Mouse (Mus musculus) forebrain, embryonic 14.5 days (tissue): ENCODE results near the gene Ogg1. TPM values are rescaled to one million over a fixed set of nuclear protein-coding genes. Genes with fewer than 3 reads are reported as not detected.
"Not testable (repeated sequence)": the region's sequence is repeated elsewhere in the genome, so short reads cannot be mapped to it uniquely, and the experiment has no call there.

ENCODE experiments used
- ATAC-seq: fragments of 200-750 bp; cut with Nextera tagmentation; 2 replicates; pipeline ENCODE4 v1.8.0; 2017; ENCODE audit warnings: mild to moderate bottlenecking, moderate library complexity
- DNase-seq: peaks from one replicate; pipeline ENCODE4 v3.0.0-alpha.2; 2015; ENCODE audit warnings: low spot score
- H3K27ac ChIP-seq: fragments of 300-500 bp; sonication (generic); 2 replicates; pipeline ENCODE4 v1.5.1; 2014; ENCODE audit warnings: low read depth, mild to moderate bottlenecking, control low read depth, low read length, moderate library complexity
- H3K27me3 ChIP-seq: fragments of 300-500 bp; sonication (generic); replicated peaks from 2 replicates; pipeline ENCODE4 v1.6.1; 2014; ENCODE audit warnings: low read length, control low read depth, mixed read lengths; ENCODE audit not compliant: control insufficient read depth, insufficient read depth
- H3K36me3 ChIP-seq: fragments of 300-500 bp; sonication (generic); 2 replicates; pipeline ENCODE4 v1.6.1; 2014; ENCODE audit warnings: low read length, control low read depth; ENCODE audit not compliant: control insufficient read depth, insufficient read depth
- H3K4me1 ChIP-seq: fragments of 300-500 bp; sonication (generic); 2 replicates; pipeline ENCODE4 v1.6.1; 2014; ENCODE audit warnings: antibody characterized with exemption, low read length, control low read depth; ENCODE audit not compliant: control insufficient read depth, insufficient read depth
- H3K4me2 ChIP-seq: fragments of 300-500 bp; sonication (generic); 2 replicates; pipeline ENCODE4 v1.6.1; 2014; ENCODE audit warnings: mild to moderate bottlenecking, control low read depth, low read length
- H3K4me3 ChIP-seq: fragments of 300-500 bp; sonication (generic); 2 replicates; pipeline ENCODE4 v1.5.1; 2014; ENCODE audit warnings: low read depth, low read length, control low read depth
- H3K9ac ChIP-seq: fragments of 300-500 bp; sonication (generic); 2 replicates; pipeline ENCODE4 v1.6.1; 2014; ENCODE audit warnings: mild to moderate bottlenecking, low read length, control low read depth, moderate library complexity
- H3K9me3 ChIP-seq: fragments of 300-500 bp; sonication (generic); replicated peaks from 2 replicates; pipeline ENCODE4 v1.6.1; 2016; ENCODE audit warnings: low read length, control low read depth, mixed read lengths; ENCODE audit not compliant: control insufficient read depth
- WGBS: fragments of 180-500 bp; shearing (Covaris S2); extraction: QIAGEN DNeasy Blood & Tissue Kit; methylation state at CpG from one replicate; pipeline ENCODE4 v1.1.7; 2014; 5-methylcytosine and 5-hydroxymethylcytosine counted together
- polyA plus RNA-seq: library from polyadenylated mRNA; unstranded; fragments of >200 nt; fragmentation: Nextera tagmentation; extraction: Ambion mirVana; gene quantifications from 2 replicates; pipeline ENCODE4 v1.2.1, GENCODE M21; 2014

Gene Ogg1
- polyA plus RNA-seq, 1 experiment from 2014 or later: 14.7 TPM

- Histone ChIP-seq H3K27me3 (no peaks in the 10 kb centered on the region), H3K9ac (peak overlapping the region; percentile 93), H3K4me1 (peaks cover 11% of the 10 kb centered on the region), H3K36me3 (peaks cover 18% of the 10 kb centered on the region), H3K27ac (peak overlapping the region; percentile 98), H3K4me3 (peak overlapping the region; percentile 95), H3K4me2 (peak overlapping the region; percentile 96), H3K9me3 (no peaks in the 10 kb centered on the region)
- under 1% methylated on average over 33 of the region's 34 CpGs for WGBS
- DNase-seq (no peak), ATAC-seq (no peak)
Observed at GRCm38 (mm10) chr6:113307481-113308121, 19.2 kb upstream of the Ogg1 start.

- 31% methylated on average over 5 of the region's 5 CpGs for WGBS
- ATAC-seq: no peak
- no peak overlapping the region for H3K27ac ChIP-seq
- peak; percentile 64 for DNase-seq
- H3K9ac ChIP-seq: peak overlapping the region; percentile 93
- no peaks in the 10 kb centered on the region for H3K27me3 ChIP-seq
- H3K36me3 ChIP-seq: peaks cover 23% of the 10 kb centered on the region
- peak overlapping the region; percentile 95 for H3K4me3 ChIP-seq
- peaks cover 11% of the 10 kb centered on the region for H3K4me1 ChIP-seq
- H3K4me2 ChIP-seq: peak overlapping the region; percentile 96
- no peaks in the 10 kb centered on the region for H3K9me3 ChIP-seq
Observed at GRCm38 (mm10) chr6:113308141-113308540, 18.6 kb upstream of the Ogg1 start.

DNA sequence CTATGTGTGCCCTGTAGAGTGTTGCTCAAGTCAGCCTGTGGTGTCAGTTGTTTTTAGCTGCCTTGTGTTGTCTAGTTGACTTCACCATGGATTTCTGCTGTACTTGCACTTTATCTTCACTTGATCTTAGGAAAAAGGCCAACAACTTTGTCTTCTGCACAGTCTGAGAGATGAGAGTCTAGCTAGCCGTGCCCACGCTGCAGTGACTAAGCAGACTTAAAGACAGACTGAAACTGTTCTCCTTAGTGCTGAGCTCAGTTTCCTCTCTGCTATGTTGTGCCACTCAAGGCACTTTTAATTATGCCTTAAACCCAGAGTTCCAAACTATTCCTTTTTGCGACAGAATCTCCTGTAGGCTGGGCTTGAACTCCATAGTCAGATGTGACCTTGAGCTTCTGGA lies 10.8 kb upstream of the Ogg1 start:
- H3K9ac ChIP-seq: no peak overlapping the region
- ATAC-seq (no peak), DNase-seq (no peak)
- no peaks in the 10 kb centered on the region for H3K9me3 ChIP-seq
- no peaks in the 10 kb centered on the region for H3K27me3 ChIP-seq
- 94% methylated on average over 3 of the region's 3 CpGs for WGBS
- no peak overlapping the region for H3K4me2 ChIP-seq
- no peak overlapping the region for H3K4me3 ChIP-seq
- H3K27ac ChIP-seq: no peak overlapping the region
- H3K36me3 ChIP-seq: peaks cover 89% of the 10 kb centered on the region
- H3K4me1 ChIP-seq: no peaks in the 10 kb centered on the region

- 94% methylated on average over 1 of the region's 1 CpGs for WGBS
- ATAC-seq: no peak
Observed at GRCm38 (mm10) chr6:113329396-113329795, 2.6 kb downstream of the Ogg1 start.

DNA sequence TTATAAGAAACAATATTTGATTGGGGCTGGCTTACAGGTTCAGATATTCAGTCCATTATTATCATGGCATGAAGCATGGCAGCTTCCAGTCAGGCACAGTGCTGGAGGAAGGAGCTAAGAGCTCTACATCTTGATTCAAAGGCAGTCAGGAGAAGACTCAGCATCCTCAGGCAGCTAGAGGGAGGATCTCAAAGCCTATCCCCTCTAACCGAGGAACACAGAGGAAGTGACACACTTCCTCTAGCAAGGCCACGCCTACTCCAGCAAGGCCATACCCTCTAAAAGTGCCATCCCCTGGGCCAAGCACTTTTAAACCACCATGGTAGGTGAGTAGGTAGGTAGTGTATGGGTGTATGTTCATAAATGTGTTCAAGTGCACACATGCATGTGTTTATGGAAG lies 3.8 kb downstream of the Ogg1 start:
- no peak overlapping the region for H3K9ac ChIP-seq
- H3K4me1 ChIP-seq: no peaks in the 10 kb centered on the region; the same call in 1 of the 2 replicates
- no peak overlapping the region for H3K4me2 ChIP-seq
- no peak for DNase-seq
- no peaks in the 10 kb centered on the region for H3K9me3 ChIP-seq
- H3K36me3 ChIP-seq: peaks cover 33% of the 10 kb centered on the region
- no peaks in the 10 kb centered on the region for H3K27me3 ChIP-seq
- H3K4me3 ChIP-seq: no peak overlapping the region
- WGBS: 68% methylated on average over 2 of the region's 2 CpGs
- ATAC-seq: no peak
- H3K27ac ChIP-seq: no peak overlapping the region

More at GRCm38 (mm10) chr6:113329396-113329795, 2.6 kb downstream of the Ogg1 start:
- DNase-seq: no peak
- H3K27ac ChIP-seq: no peak overlapping the region
- no peak overlapping the region for H3K9ac ChIP-seq
- peaks cover 32% of the 10 kb centered on the region for H3K36me3 ChIP-seq
- H3K4me2 ChIP-seq: no peak overlapping the region
- H3K4me1 ChIP-seq: no peaks in the 10 kb centered on the region; the same call in 1 of the 2 replicates
- no peaks in the 10 kb centered on the region for H3K9me3 ChIP-seq
- H3K27me3 ChIP-seq: no peaks in the 10 kb centered on the region
- H3K4me3 ChIP-seq: no peak overlapping the region

- H3K27me3 ChIP-seq: no peaks in the 10 kb centered on the region
- H3K36me3 ChIP-seq: peaks cover 41% of the 10 kb centered on the region
- no peak overlapping the region for H3K9ac ChIP-seq
- H3K9me3 ChIP-seq: no peaks in the 10 kb centered on the region
- WGBS: 94% methylated on average over 11 of the region's 11 CpGs
- no peaks in the 10 kb centered on the region; the same call in 1 of the 2 replicates for H3K4me1 ChIP-seq
- ATAC-seq (no peak), DNase-seq (no peak)
- no peak overlapping the region for H3K4me2 ChIP-seq
- H3K27ac ChIP-seq: no peak overlapping the region
- H3K4me3 ChIP-seq: no peak overlapping the region
Observed at GRCm38 (mm10) chr6:113331721-113332120, 4.9 kb downstream of the Ogg1 start.

GRCm38 (mm10) chr6:113332734-113333133 lies 6.0 kb downstream of the Ogg1 start:
- not testable (repeated sequence) for H3K4me3 ChIP-seq, H3K9me3 ChIP-seq, H3K4me2 ChIP-seq, ATAC-seq, H3K9ac ChIP-seq, H3K27me3 ChIP-seq, H3K4me1 ChIP-seq, DNase-seq
- 73% methylated on average over 6 of the region's 6 CpGs for WGBS
- Histone ChIP-seq H3K36me3 (peaks cover 50% of the 10 kb centered on the region), H3K27ac (0 out of 2 replicates have a peak overlapping the region, but pooled peaks have one; percentile 46)

DNA sequence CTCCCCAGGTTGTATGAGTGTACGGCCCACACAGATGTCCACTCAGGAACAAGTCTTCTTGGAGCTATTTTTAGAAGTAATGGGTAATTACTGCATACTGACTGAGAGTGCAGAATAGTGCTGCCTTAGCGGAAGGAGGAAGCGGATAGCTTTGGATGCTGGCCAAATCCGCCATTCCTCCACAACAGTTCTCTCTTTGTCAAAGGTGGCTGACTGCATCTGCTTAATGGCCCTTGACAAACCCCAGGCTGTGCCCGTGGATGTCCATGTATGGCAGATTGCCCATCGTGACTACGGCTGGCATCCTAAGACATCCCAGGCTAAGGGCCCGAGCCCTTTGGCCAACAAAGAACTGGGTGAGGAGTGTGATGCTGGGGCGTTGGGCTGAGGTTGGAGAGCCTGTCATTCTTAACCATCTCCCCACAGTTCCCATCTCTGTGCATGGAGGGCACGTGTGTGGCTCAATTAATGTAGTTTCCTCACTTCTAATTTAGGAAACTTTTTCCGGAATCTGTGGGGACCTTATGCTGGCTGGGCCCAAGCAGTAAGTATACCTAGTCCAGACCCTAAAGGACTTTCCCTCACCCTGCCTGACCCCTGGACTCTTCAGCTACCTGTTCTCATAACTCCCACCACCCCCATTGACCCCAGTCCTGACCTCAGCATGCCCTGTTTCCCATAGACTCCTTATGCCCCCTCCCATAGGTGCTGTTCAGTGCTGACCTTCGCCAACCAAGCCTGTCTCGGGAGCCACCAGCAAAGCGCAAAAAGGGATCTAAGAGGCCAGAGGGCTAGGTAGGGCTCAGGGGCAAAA lies 6.6 kb downstream of the Ogg1 start:
- H3K27me3 ChIP-seq: no peaks in the 10 kb centered on the region
- 43% methylated on average over 14 of the region's 14 CpGs for WGBS
- peak; percentile 73 for ATAC-seq
- H3K27ac ChIP-seq: peak overlapping the region; percentile 48; the same call in 1 of the 2 replicates
- H3K4me2 ChIP-seq: no peak overlapping the region
- H3K4me3 ChIP-seq: no peak overlapping the region
- DNase-seq: peak; percentile 77
- no peak overlapping the region for H3K9ac ChIP-seq
- H3K9me3 ChIP-seq: no peaks in the 10 kb centered on the region
- peaks cover 54% of the 10 kb centered on the region for H3K36me3 ChIP-seq
- no peaks in the 10 kb centered on the region; the same call in 1 of the 2 replicates for H3K4me1 ChIP-seq

DNA sequence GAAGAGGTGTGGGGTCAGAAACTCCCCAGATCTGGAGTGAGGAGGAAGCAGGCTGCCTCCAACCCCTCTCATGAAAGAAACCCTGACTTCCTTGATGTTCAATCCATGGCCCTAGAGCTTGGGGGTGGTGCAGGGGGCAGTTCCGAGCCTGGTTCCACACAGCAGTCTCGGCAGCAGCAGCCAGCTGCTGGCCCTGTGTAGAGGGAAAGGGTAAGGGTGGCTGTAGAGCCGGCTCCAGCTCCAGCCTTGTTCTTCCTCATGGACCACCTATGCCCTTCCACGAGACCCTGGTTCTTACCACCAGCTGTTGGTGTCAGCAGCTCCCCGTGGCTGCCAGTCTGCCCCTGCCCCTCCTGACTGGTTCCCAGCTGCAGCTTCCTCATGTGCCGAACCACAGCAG lies 7.4 kb downstream of the Ogg1 start:
- Histone ChIP-seq H3K4me3 (no peak overlapping the region), H3K4me1 (no peaks in the 10 kb centered on the region; the same call in 1 of the 2 replicates), H3K36me3 (peaks cover 56% of the 10 kb centered on the region), H3K27ac (no peak overlapping the region), H3K9me3 (no peaks in the 10 kb centered on the region), H3K27me3 (no peaks in the 10 kb centered on the region), H3K9ac (no peak overlapping the region), H3K4me2 (no peak overlapping the region)
- DNase-seq (no peak), ATAC-seq (no peak)
- 80% methylated on average over 6 of the region's 6 CpGs for WGBS
